Mouse (Mus musculus): ENCODE results near the gene Tacc2. TPM values are rescaled to one million over a fixed set of nuclear protein-coding genes. Genes with fewer than 3 reads are reported as not detected.

The Tacc2 gene
- polyA plus RNA-seq, 1 experiment = 0.03 TPM

DNA sequence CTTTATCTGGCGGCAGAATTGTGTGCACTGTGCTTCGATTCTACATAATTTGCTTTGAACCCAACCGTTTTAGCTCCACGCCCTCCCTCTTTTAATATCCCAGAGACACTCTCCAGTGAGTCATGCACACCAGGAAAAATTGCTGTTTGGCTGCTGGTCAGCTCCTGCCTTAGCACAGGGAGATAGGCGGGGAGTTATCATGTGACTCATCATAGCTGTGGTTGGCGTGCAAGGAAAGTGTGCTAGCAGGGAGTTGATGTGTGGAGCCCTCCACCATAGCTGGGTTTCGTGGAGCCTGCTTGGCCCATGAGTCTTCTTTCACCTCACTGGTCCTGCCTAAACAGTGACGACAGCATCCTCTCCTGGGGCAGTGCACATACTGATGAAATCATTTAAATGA lies 230.5 kb downstream of the Tacc2 start:
- Histone ChIP-seq H3K4me3 (replicated peaks) (no peak overlapping the region), H3K27me3 (ENCODE audit: control insufficient read depth) (no peaks in the 10 kb centered on the region), H3K9me3 (ENCODE audit: control insufficient read depth, low read length) (no peaks in the 10 kb centered on the region), H3K36me3 (ENCODE audit: control insufficient read depth) (no peaks in the 10 kb centered on the region), H3K4me1 (ENCODE audit: control insufficient read depth) (no peaks in the 10 kb centered on the region)
- TF ChIP-seq GATA1 (IDR thresholded peaks at IDR 0.05; ENCODE audit: low read length) (no peak), TAL1 (IDR thresholded peaks at IDR 0.05; ENCODE audit: low read length) (no peak)

DNA sequence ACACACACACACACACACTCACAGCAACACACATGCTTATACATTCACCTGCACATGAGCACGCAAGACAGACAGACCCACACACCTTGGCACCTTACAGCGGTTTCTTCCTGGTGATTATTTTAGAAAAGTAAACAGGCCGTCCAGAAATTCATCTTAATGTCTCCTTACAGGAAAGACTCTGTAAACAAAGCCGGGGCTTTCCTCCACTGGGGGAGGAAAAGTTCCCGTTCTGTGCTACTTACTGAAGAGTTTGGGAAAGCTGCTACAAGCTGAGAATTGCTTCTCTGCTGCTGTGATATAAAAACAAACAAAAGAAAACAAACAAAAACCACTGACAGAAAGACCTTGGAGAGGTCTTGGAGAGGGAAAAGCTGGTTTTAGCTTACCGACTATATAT lies 231.5 kb downstream of the Tacc2 start:
- H3K27me3 ChIP-seq (ENCODE audit: control insufficient read depth) = no peaks in the 10 kb centered on the region
- TF ChIP-seq GATA1 (IDR thresholded peaks at IDR 0.05; ENCODE audit: low read length) (no peak), TAL1 (IDR thresholded peaks at IDR 0.05; ENCODE audit: low read length) (no peak)
- no peaks in the 10 kb centered on the region for H3K36me3 ChIP-seq (ENCODE audit: control insufficient read depth)
- no peak overlapping the region for H3K4me3 ChIP-seq (replicated peaks)
- H3K4me1 ChIP-seq (ENCODE audit: control insufficient read depth) = no peaks in the 10 kb centered on the region
- no peaks in the 10 kb centered on the region for H3K9me3 ChIP-seq (ENCODE audit: control insufficient read depth, low read length)

DNA sequence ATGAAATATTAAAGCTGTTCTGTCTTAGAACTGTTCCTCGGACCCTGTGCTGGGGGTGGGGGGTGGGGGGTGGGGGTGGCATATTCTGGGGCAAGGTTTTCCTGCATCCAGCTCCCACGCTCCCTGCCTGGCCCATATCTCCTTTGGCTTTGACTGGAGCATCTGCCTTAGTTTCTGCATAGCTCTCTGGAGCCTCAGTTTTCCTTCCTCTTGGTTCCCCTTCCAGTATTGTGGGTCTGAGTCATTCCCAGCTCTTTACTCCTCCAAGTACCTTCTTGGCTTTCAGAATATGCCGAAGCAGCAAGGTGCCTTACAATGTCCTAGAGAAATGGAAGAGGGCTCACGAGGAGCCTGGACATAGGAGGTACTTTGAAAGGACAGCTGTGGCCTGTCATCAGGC lies 233.0 kb downstream of the Tacc2 start:
- H3K36me3 ChIP-seq (ENCODE audit: control insufficient read depth) = no peaks in the 10 kb centered on the region
- TF ChIP-seq TAL1 (IDR thresholded peaks at IDR 0.05; ENCODE audit: low read length) = no peak
- TF ChIP-seq GATA1 (IDR thresholded peaks at IDR 0.05; ENCODE audit: low read length) = no peak
- H3K27me3 ChIP-seq (ENCODE audit: control insufficient read depth) = no peaks in the 10 kb centered on the region
- no peak overlapping the region for H3K4me3 ChIP-seq (replicated peaks)
- H3K9me3 ChIP-seq (ENCODE audit: control insufficient read depth, low read length) = no peaks in the 10 kb centered on the region
- H3K4me1 ChIP-seq (ENCODE audit: control insufficient read depth) = no peaks in the 10 kb centered on the region

DNA sequence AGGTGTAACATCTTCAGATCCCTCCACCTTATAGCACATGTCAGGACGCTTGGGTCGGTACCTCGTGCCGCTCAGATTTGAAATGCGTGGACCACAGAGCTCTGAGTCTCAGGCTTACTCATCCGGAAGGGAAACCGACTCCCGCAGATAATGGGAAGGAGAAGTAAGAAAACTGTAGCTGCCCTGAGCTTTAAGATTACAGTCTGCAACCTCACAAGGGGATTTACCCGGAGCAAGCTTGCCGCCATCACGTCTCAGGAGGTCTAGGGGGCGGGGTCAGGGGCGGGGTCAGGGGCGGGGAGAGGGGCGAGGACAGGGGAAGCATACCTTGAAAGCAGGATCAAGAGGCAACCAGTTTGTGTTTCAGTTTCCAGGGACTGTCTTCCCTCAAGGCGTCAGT lies 235.2 kb downstream of the Tacc2 start:
- Histone ChIP-seq H3K27me3 (ENCODE audit: control insufficient read depth) (no peaks in the 10 kb centered on the region), H3K4me1 (ENCODE audit: control insufficient read depth) (no peaks in the 10 kb centered on the region), H3K4me3 (replicated peaks) (no peak overlapping the region), H3K36me3 (ENCODE audit: control insufficient read depth) (no peaks in the 10 kb centered on the region), H3K9me3 (ENCODE audit: control insufficient read depth, low read length) (no peaks in the 10 kb centered on the region)
- TF ChIP-seq TAL1 (IDR thresholded peaks at IDR 0.05; ENCODE audit: low read length) = no peak
- TF ChIP-seq GATA1 (IDR thresholded peaks at IDR 0.05; ENCODE audit: low read length) = no peak

Other genes starting within 250 kb of the Tacc2 start
- gene Ate1, start 57.1 kb upstream of the Tacc2 start, polyA plus RNA-seq (2012) = 0.18 and 0.34 TPM in 2 replicates
- gene Nsmce4a, start 4.3 kb upstream of the Tacc2 start, polyA plus RNA-seq (2012) = 17.0 and 20.5 TPM in 2 replicates
- gene Btbd16, start 196.6 kb downstream of the Tacc2 start, polyA plus RNA-seq (2012) = not detected in 2 replicates